Mouse (Mus musculus) mesoderm, embryonic 11.5 days (tissue): ENCODE data around the gene Pou2f3.
"Not testable (repeated sequence)": the region's sequence is repeated elsewhere in the genome, so short reads cannot be mapped to it uniquely, and the experiment has no call there.

ENCODE experiments used
- DNase-seq: peaks from one replicate; pipeline ENCODE4 v3.0.0-alpha.2; 2012; ENCODE audit warnings: low read depth, low spot score

The Pou2f3 gene

DNA sequence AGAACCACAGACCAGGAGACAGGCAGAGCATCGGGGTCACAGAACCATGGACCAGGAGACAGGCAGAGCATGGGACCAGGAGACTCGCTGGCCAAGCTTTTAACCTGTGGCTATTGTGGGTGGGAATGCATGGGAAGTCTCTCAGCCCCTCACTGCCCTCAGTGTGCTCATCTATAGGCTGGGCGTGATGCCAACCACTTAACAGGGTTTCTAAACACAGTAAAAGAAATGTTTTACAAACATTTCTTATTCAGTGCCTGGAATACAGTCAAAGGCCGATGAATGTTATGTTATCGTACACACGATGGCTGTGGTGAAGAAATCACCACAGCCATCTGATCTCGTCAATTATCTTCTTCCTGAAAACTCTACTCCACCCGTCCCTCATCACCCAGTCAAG lies 43.1 kb downstream of the Pou2f3 start:
- DNase-seq, result no peak

- no peak for DNase-seq
Measured at GRCm38 (mm10) chr9:43166346-43166745, 43.8 kb downstream of the Pou2f3 start.

GRCm38 (mm10) chr9:43155960-43156359 lies 54.2 kb downstream of the Pou2f3 start:
- no peak for DNase-seq

DNA sequence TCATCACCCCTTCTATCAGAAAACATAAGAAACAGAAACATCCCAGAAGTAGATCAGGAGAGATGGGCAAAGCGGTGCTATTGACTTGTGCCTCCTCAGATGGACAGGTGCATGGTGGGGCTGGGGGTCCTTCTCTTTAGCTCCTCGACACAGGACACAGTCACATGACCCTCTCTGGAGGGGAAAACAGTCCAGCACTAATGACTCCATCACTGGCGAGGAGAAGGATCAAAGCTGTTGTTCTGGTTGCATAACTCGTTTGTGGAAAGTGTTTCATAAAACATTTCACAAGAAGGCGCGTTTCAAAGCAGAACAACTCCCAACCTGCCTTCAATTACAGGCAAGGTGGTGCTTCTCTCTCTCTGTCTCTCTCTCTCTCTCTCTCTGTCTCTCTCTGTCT lies 58.4 kb downstream of the Pou2f3 start:
- DNase-seq, result no peak

DNA sequence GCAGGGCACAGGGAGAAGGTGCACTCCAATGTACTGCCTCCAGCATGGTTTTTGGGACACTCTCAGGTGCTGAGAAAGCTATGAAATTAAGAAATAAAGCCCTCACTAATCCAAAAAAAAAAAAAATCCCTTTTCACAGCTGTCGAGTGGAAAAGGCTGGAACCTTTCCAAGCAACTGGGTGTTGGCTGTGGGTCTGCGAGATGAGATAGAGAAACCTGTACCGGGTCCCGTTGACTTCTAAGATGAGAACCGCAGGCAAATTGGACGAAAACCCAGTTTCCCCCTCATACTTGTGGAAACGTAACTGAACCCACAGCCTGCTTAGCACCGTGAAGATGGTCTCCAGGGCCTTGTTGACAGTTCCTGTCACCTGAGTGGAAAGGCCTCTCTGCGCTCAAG lies 59.2 kb downstream of the Pou2f3 start:
- no peak for DNase-seq

DNA sequence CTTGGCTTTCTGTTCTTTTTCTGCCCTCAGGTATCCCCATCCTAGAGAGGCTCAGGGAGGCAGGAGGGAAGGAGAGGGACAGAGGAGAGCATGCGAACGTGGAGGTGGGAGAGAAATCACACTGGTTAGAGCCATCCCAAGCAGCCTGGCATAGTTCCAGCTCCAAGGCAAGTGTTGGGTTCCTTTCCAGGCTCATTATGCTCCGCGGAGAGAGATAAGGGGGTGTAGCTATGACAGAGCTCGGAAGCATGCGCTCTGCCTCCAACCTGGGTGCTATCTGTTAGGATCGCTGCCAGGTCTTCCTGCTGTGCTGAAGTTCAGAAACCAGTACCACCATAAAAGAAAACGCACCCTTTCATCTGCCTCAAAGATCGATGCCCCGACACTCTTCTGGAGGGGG lies 60.1 kb downstream of the Pou2f3 start:
- no peak for DNase-seq

DNA sequence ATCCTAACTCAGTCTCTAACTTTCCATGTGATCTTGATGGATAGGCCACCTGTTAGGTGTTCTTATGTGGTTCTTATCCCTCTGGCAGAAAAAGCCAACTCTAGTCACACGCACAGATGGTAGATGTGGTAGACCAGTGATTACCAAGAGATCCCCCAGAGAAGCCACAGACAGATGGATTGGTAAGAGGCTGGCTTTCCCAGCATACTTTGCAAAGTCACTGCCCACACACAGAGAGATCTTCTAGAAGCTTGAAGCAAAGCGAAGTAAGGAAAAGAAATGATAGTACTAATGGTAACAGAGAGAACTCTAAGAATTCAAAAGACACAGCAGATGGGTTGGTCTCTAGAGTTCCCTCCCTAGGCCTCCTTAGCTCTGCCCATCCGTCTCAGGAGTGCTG lies 60.7 kb downstream of the Pou2f3 start:
- DNase-seq, result no peak

- DNase-seq, result no peak
Measured at GRCm38 (mm10) chr9:43145196-43145595, 65.0 kb downstream of the Pou2f3 start.

DNA sequence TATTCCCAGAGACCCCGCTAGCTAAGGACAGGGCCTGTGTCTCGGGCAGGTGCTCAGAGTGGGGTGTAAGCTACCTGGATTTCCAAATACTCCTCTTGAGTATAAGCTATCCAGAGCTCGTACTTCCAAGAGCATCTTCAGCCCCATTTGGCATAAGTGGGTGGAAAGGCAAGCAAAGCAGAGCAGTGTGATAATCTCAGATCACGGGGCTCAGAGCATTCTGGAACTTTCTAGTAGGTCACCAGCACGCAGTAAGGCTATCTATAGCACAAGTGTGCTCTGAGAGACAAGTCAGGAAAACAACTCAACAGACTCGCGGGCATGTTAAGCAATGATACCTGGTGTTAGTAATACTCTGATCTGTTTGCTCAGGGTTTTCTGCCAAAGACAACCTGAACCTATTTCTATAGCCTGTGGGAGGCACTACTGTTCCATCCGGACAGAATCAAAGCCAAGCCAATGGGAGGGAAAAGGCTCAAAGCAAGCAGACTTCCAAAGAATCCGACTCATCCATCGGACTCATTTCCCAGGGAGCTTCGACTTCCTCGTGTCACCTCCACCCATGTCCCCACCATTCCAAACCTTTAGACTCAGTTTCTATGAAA lies 65.9 kb downstream of the Pou2f3 start:
- no peak for DNase-seq

- peak; percentile 79 for DNase-seq
Measured at GRCm38 (mm10) chr9:43141839-43142238, 68.3 kb downstream of the Pou2f3 start.

DNA sequence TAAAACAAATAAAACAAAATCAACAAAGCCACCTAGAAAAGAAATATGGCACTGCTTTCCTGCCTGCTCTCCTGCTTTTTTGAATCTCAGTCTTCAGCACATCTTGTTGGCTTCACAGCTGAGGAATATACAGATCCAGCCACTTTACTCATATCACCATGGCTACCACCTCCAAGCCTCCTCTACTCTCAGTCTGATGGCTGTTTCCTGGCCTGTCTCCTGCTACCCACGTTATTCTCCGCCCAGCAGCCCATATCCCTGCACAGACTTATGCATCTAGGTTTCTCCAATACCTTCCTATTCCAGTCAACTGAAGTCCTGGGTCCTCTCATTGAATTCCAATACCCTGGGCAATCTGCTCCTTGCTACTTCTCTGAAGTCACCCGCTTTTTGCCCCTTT lies 76.6 kb downstream of the Pou2f3 start:
- no peak for DNase-seq

DNA sequence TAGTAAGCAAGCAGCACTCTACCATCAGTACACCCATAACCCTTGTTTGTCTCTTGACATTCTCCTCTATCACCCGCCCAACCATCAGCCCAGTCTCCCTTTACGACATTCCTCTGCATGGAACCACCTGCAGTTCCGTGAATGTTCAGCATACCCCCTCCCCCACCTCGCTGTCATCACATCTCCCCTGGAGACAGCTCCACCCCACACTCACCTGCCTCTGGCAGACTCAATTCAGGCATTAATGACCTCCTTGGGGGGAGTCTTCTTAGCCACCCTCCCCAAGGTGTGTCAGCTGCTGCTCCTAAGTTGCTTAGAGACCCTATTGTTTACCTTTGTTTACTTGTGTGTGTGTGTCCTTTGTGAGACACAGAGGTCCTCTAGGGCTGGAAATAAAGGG lies 77.8 kb downstream of the Pou2f3 start:
- no peak for DNase-seq

- DNase-seq, result no peak
Measured at GRCm38 (mm10) chr9:43131940-43132339, 78.2 kb downstream of the Pou2f3 start.

- no peak for DNase-seq
Measured at GRCm38 (mm10) chr9:43130684-43131083, 79.5 kb downstream of the Pou2f3 start.

DNA sequence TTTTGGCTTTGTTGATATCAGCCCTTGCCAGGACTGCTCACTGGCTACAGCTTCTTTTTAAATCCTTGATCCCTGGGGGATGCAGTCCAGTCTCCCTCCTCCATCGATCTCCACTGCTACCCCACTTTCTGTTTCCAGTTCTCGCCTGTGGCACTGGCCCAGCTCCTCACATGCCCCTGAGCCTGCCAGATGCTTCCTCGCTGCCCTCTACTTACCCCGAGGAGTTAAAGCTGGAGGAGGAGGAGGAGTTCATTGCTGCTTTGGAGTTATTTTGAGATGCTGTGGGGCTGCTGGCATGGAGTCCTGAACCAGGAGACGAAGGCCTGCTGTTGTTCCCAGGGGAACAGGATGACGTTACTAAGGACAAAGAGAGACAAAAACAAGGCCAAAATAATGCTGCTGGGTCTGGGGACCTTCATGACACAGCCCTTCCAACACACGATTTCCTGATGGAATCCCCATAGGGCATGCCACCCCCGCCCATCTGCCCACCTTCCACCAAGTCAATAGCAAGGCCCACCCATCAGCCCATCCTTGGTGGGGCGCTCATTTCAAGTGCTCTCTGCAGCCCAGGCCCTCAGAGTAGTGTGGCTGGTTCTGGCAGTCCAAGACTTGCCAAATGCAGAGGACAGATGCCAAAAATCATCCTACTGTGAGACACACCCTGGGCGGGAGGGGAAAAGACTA lies 82.9 kb downstream of the Pou2f3 start:
- DNase-seq, result no peak

GRCm38 (mm10) chr9:43122379-43122778 lies 87.8 kb downstream of the Pou2f3 start:
- DNase-seq, result no peak

GRCm38 (mm10) chr9:43121948-43122347 lies 88.2 kb downstream of the Pou2f3 start:
- not testable (repeated sequence) for DNase-seq

GRCm38 (mm10) chr9:43116997-43117336 lies 93.2 kb downstream of the Pou2f3 start:
- no peak for DNase-seq

DNA sequence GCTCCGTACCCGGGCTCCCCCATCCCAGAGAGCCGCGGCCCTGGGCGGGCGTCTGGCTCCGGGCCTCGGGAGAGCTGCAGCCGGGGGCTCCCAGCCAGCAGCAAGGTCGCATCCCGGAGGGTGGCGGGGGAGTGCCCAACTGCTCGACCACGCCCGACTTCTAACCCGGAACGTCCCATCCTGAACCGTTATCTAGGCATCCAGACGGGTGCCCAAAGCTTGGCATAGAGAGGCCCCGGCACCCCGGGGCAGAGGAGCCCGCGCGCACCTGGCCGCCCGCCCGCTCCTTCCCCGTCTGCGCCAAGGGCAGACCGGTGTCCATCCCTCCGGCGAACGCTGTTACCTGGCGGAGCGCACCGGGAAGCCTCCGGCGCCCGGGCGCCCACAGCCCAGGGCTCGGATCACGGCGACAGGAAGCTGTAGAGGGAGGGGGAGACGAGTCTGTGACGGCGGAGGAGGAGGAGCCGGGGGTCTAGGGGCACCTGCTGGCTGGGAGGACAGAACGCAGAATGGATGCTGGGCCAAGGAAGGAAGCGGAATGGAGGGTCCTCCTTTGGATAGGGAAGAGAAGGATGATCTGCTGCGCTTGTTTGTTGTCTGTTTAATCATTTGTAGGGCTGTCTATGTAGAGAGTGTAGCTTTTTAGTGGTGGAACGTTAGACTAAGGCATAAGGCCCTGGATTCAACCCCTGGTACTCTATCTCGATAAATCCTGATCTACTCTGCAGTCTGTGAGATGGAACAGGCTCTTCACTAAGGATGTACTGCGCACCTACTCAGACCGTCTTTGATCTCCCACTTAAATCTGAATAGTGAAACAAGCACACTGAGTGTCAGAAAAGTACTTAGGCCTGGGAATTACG lies 93.8 kb downstream of the Pou2f3 start, which contains the start of gene Tmem136:
Gene Tmem136, minus strand, starts transcription at position 437 of the 863 bp plus-strand sequence.
- DNase-seq, result peak; percentile 72

DNA sequence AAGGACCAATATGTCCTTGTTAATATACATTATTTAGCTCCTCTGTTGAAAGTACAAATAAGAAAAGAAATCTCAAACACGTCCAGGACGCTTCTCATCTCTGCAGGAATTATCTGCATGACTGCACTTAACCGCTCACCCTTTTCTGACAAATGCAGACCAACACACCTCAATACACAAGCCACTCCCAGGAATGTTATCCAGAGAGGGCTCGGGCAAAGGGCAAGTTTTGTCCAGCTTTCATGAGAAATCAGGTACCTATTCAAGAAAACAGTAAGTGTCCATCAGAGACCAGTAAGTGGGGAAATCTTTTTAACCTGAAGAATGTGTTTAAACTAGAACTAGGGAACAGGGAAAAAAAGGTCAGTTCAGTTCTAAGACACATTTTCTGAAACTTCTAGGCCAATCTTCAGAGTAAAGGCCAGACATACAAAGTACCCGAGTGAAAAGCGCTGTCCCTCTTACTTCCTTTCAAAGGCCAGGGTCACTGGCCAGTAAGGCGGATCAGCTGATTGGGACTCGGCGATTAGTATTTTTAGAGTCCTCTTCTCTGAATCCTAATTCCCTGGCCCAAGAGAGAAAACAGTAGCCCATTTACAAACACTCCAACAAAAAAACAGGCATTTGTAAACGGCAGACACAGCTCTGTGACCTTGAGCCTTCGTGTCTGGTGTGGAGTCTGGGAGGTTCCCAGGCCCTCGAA lies 94.6 kb downstream of the Pou2f3 start:
- no peak for DNase-seq

DNA sequence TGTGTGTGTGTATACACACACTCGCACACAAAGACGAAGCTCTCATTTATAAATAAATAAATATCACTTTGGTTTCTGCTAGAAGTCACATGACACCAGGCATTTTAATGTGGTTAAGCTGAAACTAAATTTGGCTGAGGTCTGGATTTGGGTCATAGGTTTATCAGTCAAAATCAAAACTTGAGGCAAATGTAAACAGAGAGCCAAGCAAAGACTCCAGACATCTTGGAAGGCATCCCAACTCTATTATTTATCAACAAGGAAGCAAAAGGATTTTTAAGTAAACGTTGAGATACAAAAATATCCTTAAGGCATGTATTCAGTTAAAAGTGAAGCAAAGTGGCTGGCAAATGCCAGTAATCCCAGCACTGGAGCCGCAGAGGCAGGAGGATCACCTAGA lies 95.3 kb downstream of the Pou2f3 start:
- no peak for DNase-seq
